Mouse (Mus musculus) lung, postnatal 0 days (tissue): ENCODE results near the gene Klc2. TPM values are rescaled to one million over a fixed set of nuclear protein-coding genes. Genes with fewer than 3 reads are reported as not detected.

Experiments
- ATAC-seq: fragments of 200-750 bp; cut with Nextera tagmentation; 2 replicates; pipeline ENCODE4 v1.8.0; 2017; ENCODE audit warnings: moderate library complexity
- DNase-seq: peaks from one replicate; pipeline ENCODE4 v3.0.0-alpha.2; 2016; ENCODE audit warnings: low spot score
- H3K27ac ChIP-seq: fragments of 300-500 bp; sonication (generic); 2 replicates; pipeline ENCODE4 v1.5.1; 2014; ENCODE audit warnings: antibody characterized with exemption, mild to moderate bottlenecking, low read length, mixed read lengths
- H3K27me3 ChIP-seq: fragments of 300-500 bp; sonication (generic); replicated peaks from 2 replicates; pipeline ENCODE4 v1.6.1; 2014; ENCODE audit warnings: low read length, mixed read lengths; ENCODE audit not compliant: insufficient read depth
- H3K36me3 ChIP-seq: fragments of 300-500 bp; sonication (generic); 2 replicates; pipeline ENCODE4 v1.6.1; 2014; ENCODE audit warnings: low read length, mixed read lengths; ENCODE audit not compliant: insufficient read depth
- H3K4me1 ChIP-seq: fragments of 300-500 bp; sonication (generic); 2 replicates; pipeline ENCODE4 v1.6.1; 2014; ENCODE audit warnings: antibody characterized with exemption, low read depth, low read length, mixed read lengths; ENCODE audit not compliant: insufficient read depth
- H3K4me2 ChIP-seq: fragments of 300-500 bp; sonication (generic); replicated peaks from 2 replicates; pipeline ENCODE4 v1.6.1; 2014; ENCODE audit warnings: low read depth, mild to moderate bottlenecking, low read length, moderate library complexity, mixed read lengths
- H3K4me3 ChIP-seq: fragments of 300-500 bp; sonication (generic); 2 replicates; pipeline ENCODE4 v1.5.1; 2014; ENCODE audit warnings: low read depth, low read length
- H3K9ac ChIP-seq: fragments of 300-500 bp; sonication (generic); replicated peaks from 2 replicates; pipeline ENCODE4 v1.6.1; 2014; ENCODE audit warnings: low read depth, mild to moderate bottlenecking
- H3K9me3 ChIP-seq: fragments of 300-500 bp; sonication (generic); 2 replicates; pipeline ENCODE4 v1.6.1; 2016; ENCODE audit warnings: low read length, mixed read lengths
- CTCF ChIP-seq: IDR thresholded peaks from 2 replicates; pipeline ENCODE4 v1.5.1; 2016; ENCODE audit warnings: antibody characterized with exemption, mild to moderate bottlenecking
- EP300 ChIP-seq: IDR thresholded peaks from 2 replicates; pipeline ENCODE4 v1.6.1; 2016; ENCODE audit warnings: antibody characterized with exemption, mild to moderate bottlenecking, control low read depth
- WGBS: fragments of 180-500 bp; shearing (Covaris S2); extraction: QIAGEN DNeasy Blood & Tissue Kit; methylation state at CpG from one replicate; pipeline ENCODE4 v1.1.7; 2014; 5-methylcytosine and 5-hydroxymethylcytosine counted together
- polyA plus RNA-seq: library from polyadenylated mRNA; unstranded; fragments of >200 nt; fragmentation: Nextera tagmentation; extraction: Ambion mirVana; gene quantifications from 2 replicates; pipeline ENCODE4 v1.2.1, GENCODE M21; 2015

Gene Klc2
- polyA plus RNA-seq, 1 experiment from 2014 or later: 10.8 TPM

DNA sequence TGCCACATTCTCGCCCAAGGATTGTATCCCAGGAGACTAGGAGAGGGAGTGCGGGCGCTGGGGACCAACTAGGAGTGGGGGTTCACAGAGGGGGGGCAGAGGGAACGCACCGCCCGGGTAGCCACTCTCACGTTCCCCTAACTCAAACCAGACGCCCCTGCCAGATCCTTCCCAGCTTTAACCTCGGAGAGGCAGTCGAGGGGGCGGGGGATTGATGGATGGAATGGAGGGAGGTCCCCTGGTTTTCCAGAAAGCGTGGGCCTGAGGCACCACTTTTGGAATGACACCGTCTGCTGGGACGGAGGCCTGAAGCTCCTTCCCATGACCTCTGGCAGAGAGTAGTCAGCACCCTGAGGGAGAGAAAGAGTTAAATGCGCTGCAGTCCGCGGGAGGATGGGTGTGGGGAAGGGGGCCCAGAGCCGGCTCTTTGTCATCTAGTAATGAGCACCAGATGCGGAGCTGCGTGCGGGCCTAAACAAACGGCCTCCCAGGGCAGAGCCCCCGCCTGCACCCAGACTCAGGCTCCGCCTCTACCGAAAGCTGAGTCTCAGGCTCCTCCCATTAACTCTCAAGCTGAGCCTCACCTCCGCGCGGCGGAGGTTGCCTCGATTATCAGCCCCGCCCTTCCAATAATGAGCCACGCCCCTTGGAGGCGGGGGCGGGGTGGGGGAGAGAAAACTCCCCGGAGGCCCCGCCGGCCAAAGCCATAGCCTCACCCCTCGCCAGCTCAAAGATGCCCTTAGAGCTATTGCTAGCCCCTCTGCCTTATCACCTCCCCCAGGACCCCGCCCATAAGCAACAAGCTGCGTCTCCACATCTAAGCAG lies 46.6 kb downstream of the Klc2 start:
- DNase-seq: peak; percentile 92

DNA sequence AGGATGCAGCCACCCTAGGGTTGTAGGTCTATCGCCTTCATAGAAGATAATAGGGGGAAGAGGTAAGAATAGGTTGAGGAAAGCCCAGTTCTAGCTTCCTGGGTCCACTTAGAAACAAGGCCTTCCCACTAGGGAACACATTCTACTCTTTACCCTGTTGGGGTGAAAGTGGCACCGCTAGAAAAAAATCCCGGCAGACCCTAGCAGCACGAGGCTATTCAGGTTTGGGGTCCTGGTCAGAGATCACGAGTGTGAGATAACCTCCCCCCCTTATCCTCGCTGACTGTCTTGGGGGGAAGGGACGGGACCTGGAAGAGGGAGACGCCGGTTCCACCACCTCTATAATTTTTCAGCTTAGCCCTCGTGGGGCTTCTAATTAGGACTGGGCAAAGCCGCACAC lies 47.3 kb downstream of the Klc2 start:
- H3K4me2 ChIP-seq: peak overlapping the region; percentile 70
- ATAC-seq (no peak), DNase-seq (no peak)
- H3K4me3 ChIP-seq: peak overlapping the region; percentile 41; the same call in 1 of the 2 replicates
- peaks cover 14% of the 10 kb centered on the region; the same call in 1 of the 2 replicates for H3K4me1 ChIP-seq
- H3K9ac ChIP-seq: 0 out of 2 replicates have a peak overlapping the region, but pooled peaks have one; percentile 16
- H3K27me3 ChIP-seq: 0 out of 2 replicates have a peak, but pooled peaks cover 11% of the 10 kb centered on the region
- no peaks in the 10 kb centered on the region for H3K36me3 ChIP-seq
- no peak for TF ChIP-seq CTCF
- no peak for TF ChIP-seq EP300
- H3K9me3 ChIP-seq: no peaks in the 10 kb centered on the region
- WGBS: 15% methylated on average over 11 of the region's 11 CpGs
- H3K27ac ChIP-seq: 0 out of 2 replicates have a peak overlapping the region, but pooled peaks have one; percentile 2

More for the DNA sequence above, 46.6 kb downstream of the Klc2 start:
- TF ChIP-seq CTCF (no peak), EP300 (no peak)
- Histone ChIP-seq H3K27me3 (0 out of 2 replicates have a peak, but pooled peaks cover 11% of the 10 kb centered on the region), H3K9ac (0 out of 2 replicates have a peak overlapping the region, but pooled peaks have one; percentile 16), H3K4me3 (peak overlapping the region; percentile 41), H3K9me3 (no peaks in the 10 kb centered on the region), H3K27ac (peak overlapping the region; percentile 11; the same call in 1 of the 2 replicates), H3K36me3 (no peaks in the 10 kb centered on the region), H3K4me1 (peaks cover 14% of the 10 kb centered on the region; the same call in 1 of the 2 replicates), H3K4me2 (peak overlapping the region; percentile 70)
- WGBS: 2% methylated on average over 38 of the region's 40 CpGs
- peak; percentile 80 for ATAC-seq

DNA sequence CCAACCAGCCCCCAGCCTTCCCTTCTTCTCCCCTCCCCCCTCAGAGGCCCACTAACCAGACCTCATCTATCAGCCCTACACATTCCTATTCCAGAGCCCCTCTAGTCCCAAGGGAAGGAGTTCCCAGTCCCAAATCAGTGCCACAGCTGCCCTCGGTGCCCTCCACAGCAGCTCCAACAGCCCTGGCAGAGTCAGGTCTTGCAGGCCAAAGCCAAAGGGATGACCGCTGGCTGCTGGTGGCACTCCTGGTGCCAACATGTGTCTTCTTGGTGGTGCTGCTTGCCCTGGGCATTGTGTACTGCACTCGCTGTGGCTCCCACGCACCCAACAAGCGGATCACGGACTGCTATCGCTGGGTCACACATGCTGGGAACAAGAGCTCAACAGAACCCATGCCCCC lies 48.4 kb downstream of the Klc2 start:
- no peak overlapping the region for H3K27ac ChIP-seq
- H3K36me3 ChIP-seq: no peaks in the 10 kb centered on the region
- H3K9me3 ChIP-seq: no peaks in the 10 kb centered on the region
- no peak for ATAC-seq
- no peak overlapping the region; the same call in 1 of the 2 replicates for H3K4me3 ChIP-seq
- 67% methylated on average over 7 of the region's 7 CpGs for WGBS
- H3K4me1 ChIP-seq: peaks cover 14% of the 10 kb centered on the region; the same call in 1 of the 2 replicates
- H3K27me3 ChIP-seq: 0 out of 2 replicates have a peak, but pooled peaks cover 11% of the 10 kb centered on the region
- H3K4me2 ChIP-seq: peak overlapping the region; percentile 70; the same call in 1 of the 2 replicates
- no peak for DNase-seq
- H3K9ac ChIP-seq: no peak overlapping the region
- no peak for TF ChIP-seq EP300
- TF ChIP-seq CTCF: no peak

DNA sequence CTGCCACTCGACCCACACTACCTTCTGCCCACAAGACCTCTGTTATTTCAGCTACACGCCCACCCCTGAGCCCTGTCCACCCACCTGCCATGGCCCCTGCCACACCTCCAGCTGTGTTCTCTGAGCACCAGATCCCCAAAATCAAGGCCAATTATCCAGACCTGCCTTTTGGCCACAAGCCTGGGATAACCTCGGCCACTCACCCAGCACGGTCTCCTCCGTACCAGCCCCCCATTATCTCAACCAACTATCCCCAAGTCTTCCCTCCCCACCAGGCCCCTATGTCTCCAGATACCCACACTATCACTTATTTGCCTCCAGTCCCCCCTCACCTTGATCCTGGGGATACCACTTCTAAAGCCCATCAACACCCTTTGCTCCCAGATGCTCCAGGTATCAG lies 48.9 kb downstream of the Klc2 start:
- Histone ChIP-seq H3K9ac (no peak overlapping the region), H3K27ac (no peak overlapping the region), H3K9me3 (no peaks in the 10 kb centered on the region), H3K4me2 (peak overlapping the region; percentile 70; the same call in 1 of the 2 replicates), H3K36me3 (no peaks in the 10 kb centered on the region), H3K4me1 (peaks cover 14% of the 10 kb centered on the region; the same call in 1 of the 2 replicates), H3K27me3 (0 out of 2 replicates have a peak, but pooled peaks cover 11% of the 10 kb centered on the region), H3K4me3 (no peak overlapping the region)
- DNase-seq (no peak), ATAC-seq (no peak)
- TF ChIP-seq CTCF (no peak), EP300 (no peak)
- WGBS: 62% methylated on average over 5 of the region's 5 CpGs

DNA sequence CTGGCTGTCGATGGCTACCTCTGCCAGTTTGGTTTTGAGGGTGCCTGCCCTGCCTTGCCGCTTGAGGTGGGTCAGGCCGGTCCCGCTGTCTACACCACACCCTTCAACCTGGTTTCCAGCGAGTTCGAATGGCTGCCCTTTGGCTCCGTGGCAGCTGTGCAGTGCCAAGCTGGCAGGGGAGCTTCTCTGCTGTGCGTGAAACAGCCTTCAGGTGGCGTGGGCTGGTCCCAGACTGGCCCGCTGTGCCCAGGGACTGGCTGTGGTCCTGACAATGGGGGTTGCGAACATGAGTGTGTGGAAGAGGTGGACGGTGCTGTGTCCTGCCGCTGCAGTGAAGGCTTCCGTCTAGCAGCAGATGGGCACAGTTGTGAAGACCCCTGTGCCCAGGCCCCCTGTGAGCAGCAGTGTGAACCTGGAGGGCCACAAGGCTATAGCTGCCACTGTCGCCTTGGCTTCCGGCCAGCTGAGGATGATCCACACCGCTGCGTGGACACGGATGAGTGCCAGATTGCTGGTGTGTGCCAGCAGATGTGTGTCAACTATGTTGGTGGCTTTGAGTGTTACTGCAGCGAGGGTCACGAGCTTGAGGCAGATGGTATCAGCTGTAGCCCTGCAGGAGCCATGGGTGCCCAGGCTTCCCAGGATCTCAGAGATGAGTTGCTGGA lies 49.7 kb downstream of the Klc2 start:
- WGBS: 33% methylated on average over 21 of the region's 21 CpGs
- no peak overlapping the region for H3K27ac ChIP-seq

More for the DNA sequence above, 49.7 kb downstream of the Klc2 start:
- Histone ChIP-seq H3K4me1 (peaks cover 14% of the 10 kb centered on the region; the same call in 1 of the 2 replicates), H3K9me3 (no peaks in the 10 kb centered on the region), H3K27me3 (0 out of 2 replicates have a peak, but pooled peaks cover 11% of the 10 kb centered on the region), H3K9ac (peak overlapping the region; percentile 6), H3K36me3 (no peaks in the 10 kb centered on the region), H3K4me3 (peak overlapping the region; percentile 41), H3K4me2 (peak overlapping the region; percentile 70)
- TF ChIP-seq EP300 (no peak), CTCF (no peak; the same call in 1 of the 2 replicates)
- ATAC-seq (no peak), DNase-seq (no peak)
